Mouse (Mus musculus): ENCODE measurements around the gene Stpg4.
A peak's percentile ranks its signal among the peaks of the same experiment; 100 is the strongest.

The Stpg4 gene

DNA sequence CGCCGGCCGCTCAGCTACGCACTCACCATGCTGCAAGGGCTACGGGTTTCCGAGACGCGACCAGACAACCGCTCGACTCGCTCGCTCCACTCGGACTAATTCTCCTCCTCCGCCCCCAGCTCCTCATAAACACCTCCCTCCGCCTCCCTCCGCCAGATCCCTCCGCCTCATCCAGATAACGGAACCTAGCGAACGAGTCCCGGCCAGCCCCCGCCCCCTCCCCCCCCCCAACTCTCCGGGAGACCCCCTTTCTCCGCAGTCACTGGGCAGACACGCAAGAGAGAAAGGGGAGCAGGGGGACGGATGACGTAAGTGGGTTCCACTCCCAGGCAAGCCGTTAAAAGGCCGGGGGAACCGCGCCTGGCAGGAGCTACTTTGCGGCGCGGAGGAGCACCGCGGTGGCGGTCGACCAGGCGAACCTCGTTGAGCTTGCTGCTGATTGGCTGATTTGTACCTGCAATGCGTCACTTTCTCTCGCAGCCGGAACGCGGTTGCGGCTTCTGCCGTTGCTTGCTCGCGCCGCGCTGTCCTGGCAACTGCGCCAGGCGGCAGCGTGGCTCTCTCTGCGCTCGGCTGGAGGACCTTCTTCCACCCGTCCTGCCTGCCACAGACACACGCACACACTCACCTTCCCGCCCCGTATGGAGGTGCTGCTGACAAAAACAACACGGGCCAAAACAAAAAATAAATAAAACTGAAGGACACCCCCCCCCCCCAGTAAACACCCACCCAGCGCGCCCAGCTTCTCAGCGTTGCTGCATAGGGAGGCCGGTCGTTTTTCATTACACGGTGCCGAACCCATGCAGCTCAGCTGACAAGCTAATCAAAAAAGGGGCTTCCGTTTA lies 19.4 kb upstream of the Stpg4 start, which contains the start of gene Calm2:
Gene Calm2 (minus strand): TSS at position 169 of the 845 bp plus-strand sequence.
- DNase-seq, result peak; percentile 98

DNA sequence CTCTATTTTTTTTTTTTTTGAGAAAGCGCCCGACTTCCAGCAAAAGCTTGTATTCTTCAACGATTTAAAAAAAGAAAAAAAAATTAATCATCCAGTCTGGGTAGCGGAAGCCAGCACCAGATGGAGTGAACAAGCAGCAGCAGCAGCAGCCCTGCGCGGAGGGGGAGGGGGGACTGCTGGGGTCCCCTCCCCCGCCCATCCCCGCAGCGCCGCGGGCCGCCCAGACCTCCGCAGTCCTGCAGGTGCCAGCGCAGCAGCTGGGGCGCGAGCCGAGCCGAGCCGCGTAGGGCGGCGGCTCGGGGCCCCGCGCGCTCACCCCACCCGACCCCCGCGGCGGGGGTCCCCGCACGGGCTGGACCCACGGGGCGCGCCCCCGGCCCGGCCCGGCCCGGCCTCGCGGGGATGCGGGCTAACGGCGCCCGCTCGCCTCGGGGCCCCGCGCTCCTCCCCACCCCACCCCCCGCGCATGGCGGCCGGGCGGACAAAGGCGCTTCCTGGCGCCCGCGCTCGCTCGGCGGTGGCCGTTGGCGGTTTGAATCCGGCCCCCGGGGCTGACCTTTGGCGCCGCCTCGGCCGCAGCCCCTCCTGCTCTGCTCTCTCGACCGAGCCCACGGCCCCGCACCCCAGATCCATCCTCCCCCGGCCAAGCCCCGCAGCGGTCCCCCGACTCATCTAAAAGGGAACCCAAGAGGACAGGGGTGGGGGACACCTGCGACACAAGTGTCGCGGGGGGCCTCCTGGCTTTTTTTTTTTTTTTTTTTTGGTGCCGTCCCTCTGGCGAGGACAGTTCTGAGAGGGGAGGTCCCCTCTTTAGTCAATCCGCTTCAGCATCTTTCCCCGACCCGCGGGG lies 18.6 kb upstream of the Stpg4 start:
- peak; percentile 49 for DNase-seq

DNA sequence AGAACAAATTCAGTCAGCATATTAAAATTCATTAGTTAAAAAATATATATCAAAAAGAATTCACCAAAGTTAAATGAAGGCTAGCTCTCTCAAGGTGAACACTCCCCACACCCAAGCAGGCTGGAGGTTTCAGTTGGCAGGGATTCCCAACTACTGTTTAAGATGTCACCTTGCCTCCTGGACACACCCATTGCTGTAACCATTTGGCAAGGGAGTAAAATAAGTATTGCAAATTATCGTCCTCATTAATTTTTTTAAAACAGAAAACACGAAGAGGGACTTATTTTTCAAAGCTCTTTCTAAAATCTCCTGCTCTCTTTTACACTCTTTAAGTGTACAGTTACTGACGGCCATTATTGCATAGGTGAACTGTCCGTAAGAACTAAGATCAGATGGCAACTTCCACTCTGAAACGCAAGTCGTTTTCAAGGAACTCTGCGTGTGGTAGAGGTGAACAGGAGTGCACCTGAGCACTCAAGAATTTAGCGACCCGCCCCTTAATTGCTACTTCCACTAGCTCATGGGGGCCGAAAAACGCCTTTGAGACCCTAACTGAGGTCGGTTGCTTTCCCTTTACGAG lies 17.9 kb upstream of the Stpg4 start:
- DNase-seq, result no peak

DNA sequence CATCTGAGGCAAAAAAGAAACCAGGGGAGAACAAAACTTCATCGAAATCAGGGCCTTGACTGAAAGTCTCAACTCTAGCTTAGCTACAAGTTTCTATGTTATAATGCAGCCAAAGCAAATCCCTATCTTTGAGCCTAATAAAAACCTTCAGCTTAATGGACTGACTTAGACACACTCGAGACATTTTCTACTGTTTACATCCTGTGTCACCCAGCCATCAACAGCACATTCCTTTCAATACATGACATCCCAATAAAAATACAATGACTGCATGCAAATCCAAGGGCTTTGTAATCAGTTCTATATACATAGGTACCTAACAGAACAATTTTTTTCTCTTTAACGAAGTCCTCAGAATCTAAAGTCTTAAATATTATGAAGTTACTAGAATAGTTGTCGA lies 17.2 kb upstream of the Stpg4 start:
- DNase-seq, result no peak

DNA sequence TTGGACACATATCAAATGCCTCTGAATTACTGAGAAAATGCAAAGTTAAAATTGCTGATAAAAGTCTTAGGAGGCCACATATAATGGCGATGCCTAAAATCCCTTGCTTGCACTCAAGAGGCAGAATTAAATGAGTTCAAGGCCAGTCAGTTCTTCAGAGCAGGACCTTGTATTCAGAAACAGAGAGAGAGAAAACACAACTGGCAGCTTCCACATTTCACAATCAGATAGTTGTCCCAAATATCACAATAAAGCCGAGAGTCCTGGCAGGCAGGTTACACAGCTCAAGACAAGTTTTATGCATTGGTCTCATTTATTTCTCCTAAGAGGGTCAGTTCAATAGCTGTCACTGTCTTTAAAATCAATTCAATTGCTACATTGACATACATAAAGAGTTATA lies 14.0 kb upstream of the Stpg4 start:
- no peak for DNase-seq

DNA sequence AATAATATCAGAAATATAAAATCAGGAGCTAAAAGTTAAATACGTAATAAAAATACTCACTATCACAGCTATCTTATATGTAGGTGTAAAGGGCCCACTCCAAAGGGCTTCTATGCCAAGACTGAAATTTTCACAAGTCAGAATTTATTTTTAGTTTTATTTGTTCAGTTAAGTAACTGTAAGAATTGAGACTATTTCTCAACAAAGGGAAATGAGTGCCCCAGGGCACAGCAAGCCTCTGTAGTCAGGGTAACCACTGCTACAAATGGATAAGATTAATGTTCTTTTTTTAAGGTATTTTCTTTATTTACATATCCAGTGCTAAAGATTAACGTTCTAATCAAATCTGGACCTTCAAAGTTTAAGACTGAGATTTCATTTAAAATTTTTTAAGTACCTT lies 11.9 kb upstream of the Stpg4 start:
- no peak for DNase-seq

DNA sequence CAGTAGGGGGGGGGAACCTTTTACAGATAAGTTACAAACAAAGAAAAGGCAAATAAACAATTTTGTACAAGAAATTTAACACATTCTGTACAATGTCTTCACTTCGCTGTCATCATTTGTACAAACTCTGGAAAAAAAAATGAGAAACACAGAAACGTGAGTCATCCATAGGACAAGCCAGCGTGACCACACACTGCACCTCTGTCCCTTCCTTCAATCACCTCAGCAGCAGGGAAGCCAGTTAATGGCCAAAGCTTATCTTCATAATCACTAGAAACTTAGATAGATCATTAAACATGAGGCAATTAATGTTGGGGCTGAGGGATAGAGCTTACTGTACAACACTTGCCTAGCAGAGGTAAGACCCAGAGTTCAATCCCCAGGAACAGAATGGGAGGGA lies 6.4 kb upstream of the Stpg4 start:
- DNase-seq, result no peak

DNA sequence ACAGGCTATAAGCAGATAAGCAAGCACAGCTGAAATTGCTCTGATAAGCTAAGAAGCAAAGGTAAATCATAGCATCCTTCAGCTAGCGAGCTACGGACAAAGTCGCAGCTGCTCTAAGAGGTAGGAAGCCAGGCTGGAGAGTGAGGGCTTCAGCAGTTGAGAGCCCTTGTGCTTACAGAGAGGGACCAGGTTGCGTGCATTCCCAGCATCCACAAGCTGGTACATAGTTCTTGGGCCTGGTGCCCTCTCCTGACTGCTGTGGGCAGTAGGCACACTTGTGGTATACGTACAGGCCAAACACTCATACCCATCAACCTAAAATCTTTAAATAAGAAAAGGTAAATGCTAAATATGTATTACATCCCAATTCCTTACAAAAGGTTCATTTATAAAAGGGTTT lies 5.2 kb upstream of the Stpg4 start:
- no peak for DNase-seq

DNA sequence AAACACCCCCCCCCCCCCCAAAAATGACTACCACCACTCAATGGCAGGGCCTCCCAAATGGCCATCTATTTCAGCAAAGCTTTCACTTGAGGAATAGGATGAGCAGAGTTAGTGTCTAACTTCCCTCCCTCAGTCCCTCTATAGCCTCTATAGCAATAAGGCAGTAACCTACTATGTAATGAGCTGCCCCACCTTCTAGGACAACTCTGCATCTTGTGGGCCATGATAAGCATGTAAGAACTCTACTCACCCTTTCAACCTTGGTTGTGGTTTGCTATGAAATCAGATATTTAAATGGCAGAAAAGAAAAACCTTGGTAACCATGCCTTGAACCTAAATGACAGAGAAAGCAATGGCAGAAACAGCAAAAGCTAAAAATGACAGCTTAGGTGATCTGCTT lies 4.8 kb upstream of the Stpg4 start:
- no peak for DNase-seq

DNA sequence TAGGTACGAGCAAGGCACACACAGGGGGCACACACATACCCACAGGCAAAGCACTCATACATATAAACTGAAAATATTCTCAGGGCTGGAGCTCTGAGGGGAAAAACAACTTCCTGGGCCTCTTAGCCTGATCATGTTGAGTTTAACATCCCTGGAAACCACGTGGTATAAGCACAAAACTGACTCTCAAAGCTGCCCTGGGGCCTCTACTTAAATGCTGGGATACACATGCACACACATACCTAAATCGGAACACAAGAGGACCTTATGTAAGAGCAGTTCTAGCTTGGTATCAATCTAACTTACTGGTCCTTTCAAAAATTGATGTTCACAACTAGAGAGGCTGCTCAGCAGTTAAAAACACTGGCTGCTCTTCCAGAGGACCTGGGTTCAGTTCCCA lies 1.9 kb upstream of the Stpg4 start:
- no peak for DNase-seq

DNA sequence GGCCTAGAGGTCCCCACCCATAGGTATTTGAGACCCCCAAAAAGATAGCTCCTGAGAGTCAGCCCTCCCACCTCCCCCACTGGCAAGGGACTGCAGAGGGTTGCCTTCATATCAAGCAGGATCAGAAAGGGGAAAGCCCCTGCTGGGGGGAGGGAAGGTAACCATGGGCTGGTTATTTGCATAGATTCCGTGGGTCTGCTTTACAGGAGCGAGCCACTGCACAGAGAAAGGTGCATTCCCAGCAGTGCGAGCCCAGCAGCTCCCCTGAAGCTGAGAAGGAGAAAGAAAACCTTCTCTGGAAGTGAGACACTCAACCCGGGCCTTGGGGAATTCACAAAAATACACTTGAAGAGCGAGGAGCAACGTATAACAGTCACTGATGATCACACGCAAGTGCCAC lies 9.5 kb downstream of the Stpg4 start:
- DNase-seq, result no peak

DNA sequence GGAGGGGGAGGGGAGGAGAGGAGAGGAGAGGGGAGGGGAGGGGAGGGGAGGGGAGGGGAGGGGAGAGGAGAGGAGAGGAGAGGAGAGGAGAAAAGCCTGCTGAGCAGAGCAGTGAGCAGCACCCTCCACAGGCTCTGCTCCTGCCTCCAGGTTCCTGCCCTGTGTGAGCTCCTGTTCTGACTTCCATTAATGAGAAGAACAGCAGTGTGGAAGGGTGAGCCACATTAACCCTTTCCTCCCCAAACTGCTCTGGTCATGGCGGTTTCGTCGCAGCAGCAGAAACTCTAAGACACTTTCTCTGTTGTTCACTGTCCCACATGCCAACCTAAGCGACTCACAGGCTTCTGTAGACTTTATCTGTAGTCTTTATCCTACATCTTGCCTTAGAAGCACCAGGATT lies 20.9 kb downstream of the Stpg4 start:
- DNase-seq, result no peak

DNA sequence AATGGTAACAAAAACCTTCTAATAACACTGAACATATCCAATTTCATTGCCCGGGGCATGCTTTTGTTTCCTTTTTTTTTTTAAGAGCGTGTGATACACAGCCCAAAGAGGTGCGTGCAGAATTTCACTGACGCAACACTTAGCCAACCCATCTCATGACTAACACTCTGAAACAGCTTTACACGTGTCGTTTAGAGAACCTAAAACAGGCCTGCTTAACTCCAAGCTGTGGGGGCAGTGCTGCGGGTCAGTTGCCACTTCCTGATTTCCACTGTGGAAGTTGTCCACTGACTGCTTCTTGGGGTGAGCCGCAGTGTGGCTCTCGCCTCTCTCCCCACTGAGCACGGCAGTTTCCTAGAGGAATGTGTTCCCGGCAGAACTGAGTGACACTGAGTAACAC lies 22.0 kb downstream of the Stpg4 start:
- DNase-seq, result no peak

DNA sequence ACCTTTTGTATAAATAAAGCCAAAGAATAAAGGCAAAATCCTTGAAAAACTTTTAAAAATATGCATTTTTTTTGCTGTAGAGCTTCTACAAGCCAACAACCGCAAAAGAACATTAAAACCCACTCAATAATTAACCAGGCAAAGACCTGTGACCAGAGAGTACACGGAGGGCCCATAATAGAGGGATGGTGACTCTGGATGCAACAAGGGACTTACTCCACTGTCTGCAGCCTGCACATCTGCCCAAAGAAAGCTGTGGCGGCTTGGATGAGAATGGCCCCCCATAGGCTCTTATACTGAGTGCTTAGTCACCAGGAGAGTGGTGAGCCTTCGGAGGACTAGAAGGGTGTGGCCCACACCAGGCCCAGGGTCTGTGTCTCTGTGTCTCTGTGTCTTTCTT lies 24.1 kb downstream of the Stpg4 start:
- DNase-seq, result no peak

DNA sequence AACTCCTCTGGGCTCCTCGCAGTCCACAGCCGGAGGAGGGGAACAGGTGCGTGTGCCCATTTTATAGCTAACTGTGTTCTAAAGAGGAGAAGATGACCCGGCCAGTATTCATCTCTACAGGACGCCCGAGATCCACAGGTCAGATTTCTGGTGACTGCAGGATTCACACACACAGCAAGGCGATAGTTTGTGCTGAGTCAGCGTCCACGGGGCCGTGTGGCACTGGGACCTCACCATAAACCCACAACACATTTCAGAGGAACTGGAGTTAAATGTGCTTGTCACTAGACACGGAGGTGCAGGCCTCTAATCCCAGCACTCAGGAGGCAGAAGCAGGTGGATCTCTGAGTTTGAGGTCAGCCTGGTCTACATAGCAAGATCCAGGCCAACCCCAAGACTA lies 25.1 kb downstream of the Stpg4 start:
- no peak for DNase-seq

DNA sequence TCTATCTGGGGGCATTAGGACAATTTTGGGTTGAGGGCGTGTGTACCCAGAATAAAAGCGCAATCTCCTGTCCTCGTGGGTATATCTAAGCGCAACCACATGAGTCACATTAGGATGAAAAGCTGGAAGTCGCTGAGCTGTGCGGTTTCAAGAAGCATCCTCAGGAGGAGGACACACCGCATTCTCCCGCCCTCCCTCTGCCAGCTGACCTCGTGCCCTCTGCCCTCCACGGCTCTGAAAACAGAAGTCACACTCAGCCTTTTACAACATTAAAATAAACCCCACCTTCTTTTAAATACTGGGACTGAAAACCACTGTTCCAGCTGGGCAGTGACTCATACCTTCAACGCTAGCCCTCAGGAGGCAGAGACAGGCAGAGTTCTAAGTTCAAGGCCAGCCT lies 30.5 kb downstream of the Stpg4 start:
- no peak for DNase-seq

DNA sequence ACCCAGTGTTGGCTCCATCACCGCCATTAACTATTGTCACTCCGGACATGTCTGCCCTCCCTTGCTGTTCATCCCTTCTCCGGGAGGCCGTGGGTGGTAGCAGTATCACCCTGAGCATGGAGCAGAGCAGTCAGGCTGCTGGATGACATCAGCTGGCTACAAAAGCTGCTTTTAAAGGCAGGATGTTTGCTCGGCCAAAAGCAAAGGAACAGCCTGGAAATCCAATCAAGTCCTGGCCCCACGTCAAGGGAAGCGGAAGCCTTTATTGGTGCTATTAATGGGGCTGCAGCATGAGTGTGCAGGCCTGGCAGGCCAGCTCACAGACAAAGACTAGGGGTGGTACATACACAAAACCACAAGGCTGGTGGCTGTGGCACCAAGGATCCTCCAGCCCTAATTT lies 36.3 kb downstream of the Stpg4 start:
- peak; percentile 32 for DNase-seq

DNA sequence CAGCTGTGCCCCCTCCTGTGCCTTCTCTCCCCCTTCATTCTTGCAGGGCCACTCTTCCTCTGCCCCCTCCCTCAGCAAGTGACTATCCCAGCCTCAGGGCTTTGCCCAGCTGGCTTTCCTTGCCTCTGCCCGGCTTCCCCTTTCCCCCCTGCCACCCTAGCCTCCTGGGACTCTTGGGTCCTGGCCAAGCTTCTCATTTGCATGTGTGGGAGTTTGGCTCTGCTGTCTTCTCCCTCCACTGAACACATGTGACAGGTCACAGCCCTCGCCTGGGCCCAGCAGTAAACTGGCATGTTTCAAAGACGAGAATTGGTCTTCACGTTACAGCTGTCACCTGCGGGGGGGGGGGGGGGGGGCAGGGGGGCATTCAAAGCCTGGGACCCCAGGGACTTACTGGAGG lies 40.5 kb downstream of the Stpg4 start:
- peak; percentile 37 for DNase-seq

DNA sequence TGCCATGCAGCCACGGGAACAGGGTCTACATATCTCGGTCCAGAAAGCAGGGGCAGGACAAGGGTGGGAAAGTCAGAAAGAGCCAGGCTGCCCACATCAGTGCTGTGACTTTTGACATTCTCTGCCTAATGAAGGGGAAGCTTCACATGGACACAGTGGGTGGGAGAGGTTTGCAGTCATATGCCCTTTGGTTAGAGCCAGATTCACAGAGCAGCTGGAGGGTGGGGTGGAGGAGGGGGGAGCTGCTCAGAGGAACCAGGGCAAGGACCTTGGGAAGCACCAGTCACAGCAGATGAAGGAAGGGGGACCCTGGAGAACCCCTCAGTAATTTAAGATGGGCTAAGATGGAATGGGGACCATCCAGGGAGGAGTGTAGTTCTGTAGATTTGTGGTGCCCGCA lies 41.7 kb downstream of the Stpg4 start:
- DNase-seq, result no peak

DNA sequence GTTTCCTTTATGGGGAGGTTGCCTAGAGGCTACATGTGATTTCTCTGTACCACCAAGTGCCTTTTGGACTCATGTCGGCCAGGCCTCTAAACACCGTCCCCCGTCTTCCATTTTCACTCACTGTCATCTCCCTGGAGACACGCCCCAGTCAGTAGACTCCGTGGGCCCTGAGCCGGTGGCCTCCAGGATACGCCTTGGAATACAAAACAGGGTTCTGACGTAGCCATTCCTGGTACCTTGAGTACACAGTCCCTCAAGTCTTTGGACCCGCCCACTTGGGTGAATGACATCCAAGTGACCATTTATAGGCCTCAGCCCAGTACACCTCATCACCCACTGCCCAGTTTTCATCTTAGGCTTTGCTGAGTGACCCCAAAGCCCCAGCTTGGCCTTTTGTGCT lies 46.9 kb downstream of the Stpg4 start:
- DNase-seq, result no peak

DNA sequence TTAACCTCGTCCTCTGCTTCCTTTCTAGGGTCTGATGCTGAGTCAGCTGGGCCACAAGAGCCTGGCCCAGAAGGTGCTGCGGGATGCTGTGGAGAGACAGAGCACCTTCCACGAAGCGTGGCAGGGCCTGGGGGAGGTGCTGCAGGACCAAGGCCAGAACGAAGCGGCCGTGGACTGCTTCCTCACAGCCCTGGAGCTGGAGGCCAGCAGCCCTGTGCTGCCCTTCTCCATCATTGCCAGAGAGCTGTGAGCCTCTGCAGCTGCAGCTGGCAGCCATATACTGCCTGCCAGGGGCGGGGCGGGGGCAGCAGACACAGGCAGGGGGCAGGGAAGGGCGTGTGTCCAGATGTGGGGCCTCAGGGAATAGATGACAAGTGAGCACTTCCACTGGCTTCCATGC lies 47.7 kb downstream of the Stpg4 start:
- DNase-seq, result no peak

DNA sequence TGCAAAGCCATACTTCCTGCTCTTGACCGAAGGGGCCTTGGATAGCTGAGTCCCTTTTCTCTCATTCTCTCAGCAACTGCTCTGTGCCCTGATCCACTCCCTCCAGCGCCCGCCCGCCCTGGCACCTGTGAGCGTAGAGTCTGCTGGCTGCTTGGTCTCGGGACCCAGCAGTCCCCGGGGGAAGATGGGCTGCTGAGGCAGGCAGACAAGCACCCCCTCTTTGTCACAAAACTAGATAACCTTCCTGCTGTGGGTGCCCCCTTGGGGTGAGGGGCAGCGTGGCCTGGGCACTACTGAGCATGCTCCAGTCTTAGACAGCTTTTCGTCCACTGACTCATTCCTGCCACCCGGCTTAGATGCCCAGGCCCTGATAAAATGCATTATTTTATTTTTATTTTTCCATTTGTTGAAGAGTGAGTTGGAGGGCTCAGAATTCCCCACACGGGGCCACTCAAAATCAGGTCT lies 48.3 kb downstream of the Stpg4 start:
- DNase-seq, result no peak

DNA sequence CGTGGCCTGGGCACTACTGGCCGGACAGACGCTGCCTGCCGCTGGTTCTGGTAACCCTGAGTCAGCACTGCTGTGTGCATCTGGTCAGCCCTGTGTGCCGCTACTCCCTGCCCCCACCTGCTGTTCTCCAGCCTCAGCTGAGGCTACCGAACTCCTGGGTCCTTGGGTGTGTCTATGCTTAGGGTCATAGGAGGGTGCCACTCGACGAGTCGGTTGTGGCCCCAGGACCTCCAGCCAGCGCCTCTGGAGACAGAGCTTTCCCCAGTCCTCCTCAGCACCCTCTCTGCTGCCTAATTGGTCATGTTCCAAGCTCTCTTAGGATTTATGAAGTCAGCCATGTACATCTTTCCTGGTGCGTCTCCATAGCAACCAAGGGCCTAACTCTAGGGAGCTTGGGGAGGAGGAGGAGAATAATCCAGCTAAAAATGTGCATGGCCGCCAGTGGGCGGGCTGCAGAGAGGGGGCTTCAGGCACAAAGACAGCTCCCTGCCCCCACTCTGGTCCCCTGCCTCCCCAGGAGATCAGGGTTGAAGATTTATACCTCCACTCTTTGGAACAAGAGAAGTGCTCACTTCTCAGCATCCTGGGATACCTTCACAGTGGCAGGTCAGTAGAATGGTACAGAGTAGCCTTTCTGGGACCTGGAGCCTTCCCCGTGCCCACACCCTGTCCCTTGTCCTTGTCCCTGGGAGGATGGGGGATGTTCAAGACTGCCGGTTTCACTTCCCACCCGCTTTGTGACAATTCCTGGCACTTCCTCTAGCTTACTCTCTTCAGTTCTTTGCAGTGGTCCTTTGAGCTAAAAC lies 49.0 kb downstream of the Stpg4 start:
- DNase-seq, result no peak

Measured in kidney, adult 18-20 months (tissue).